Mouse (Mus musculus) cortical plate, adult 2 months (tissue): ENCODE results near the gene Plekha6.

Experiments
- CTCF ChIP-seq: fragments of 200-500 bp; IDR thresholded peaks from 2 replicates; pipeline ENCODE4 v1.5.1; 2011; ENCODE audit warnings: mild to moderate bottlenecking, control low read depth, low read length; ENCODE audit not compliant: insufficient read depth; ENCODE audit errors: extremely low read depth
- POLR2A ChIP-seq: fragments of 200-500 bp; IDR thresholded peaks from 2 replicates; pipeline ENCODE4 v1.6.1; 2011; ENCODE audit warnings: mild to moderate bottlenecking, low read length, control low read depth; ENCODE audit not compliant: insufficient read depth; ENCODE audit errors: extremely low read depth

GRCm38 (mm10) chr1:133256347-133256746 lies 92.3 kb downstream of the Plekha6 start:
- TF ChIP-seq CTCF (no peak), POLR2A (no peak)
